Mouse (Mus musculus) testis, adult 2 months (tissue): ENCODE measurements around the gene Dnajb3.

ENCODE experiments used
- CTCF ChIP-seq: fragments of 200-500 bp; IDR thresholded peaks from 2 replicates; pipeline ENCODE4 v1.5.1; 2012; ENCODE audit warnings: low read depth, mild to moderate bottlenecking, inconsistent platforms, low read length, moderate library complexity; ENCODE audit not compliant: control insufficient read depth, insufficient read depth, insufficient replicate concordance
- POLR2A ChIP-seq: fragments of 200-500 bp; IDR thresholded peaks from 2 replicates; pipeline ENCODE4 v1.6.1; 2012; ENCODE audit warnings: low read depth, mild to moderate bottlenecking, inconsistent platforms, low read length, moderate library complexity; ENCODE audit not compliant: control insufficient read depth

DNA sequence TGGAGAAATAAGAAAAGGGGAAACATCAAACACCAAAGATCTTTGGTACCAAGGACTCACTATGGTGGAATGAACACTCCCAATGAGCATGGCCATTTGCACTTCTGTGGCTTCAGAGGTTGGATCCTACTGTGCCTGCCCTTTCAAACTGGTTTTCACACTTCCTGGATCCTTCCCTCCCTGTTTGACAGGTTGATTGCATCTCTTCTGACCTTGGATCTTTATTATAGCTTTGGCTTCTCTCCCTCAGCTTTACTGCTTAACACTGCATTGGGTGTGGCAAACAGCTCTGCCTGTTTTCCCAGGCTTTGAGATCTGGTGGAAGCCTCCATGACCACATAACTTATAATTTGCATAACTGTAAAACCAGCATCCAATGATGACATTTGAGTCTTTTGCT, 14.8 kb upstream of the Dnajb3 start:
- TF ChIP-seq CTCF, result no peak
- TF ChIP-seq POLR2A, result no peak
